Mouse (Mus musculus): ENCODE data around the gene Vgf. TPM values are rescaled to one million over a fixed set of nuclear protein-coding genes. Genes with fewer than 3 reads are reported as not detected.

The Vgf gene
- polyA plus RNA-seq, 1 experiment from 2014 or later, result 0.40 TPM

DNA sequence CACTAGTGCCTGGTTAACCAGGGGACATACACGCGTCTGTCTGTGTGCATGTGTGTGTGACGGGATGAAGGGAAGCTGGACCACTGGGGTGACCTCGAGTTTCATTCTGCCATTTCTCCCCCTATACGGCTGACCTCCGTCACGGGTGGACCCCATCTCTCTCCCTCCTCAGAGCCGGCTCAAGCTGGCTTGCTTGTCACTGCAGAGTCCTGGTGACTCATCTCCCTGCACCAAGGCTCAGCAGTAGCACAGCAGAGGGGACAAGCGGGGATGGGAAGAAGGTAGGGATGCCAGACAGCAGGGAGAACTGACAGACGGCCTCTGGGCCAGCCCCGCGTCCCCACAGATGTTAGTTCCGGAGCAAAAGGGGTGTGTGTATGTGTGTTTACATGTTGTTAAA is 10.0 kb downstream of the Vgf start:
- no peak overlapping the region for H3K4me3 ChIP-seq (ENCODE audit: low read depth, low read length)
- no peak overlapping the region for H3K27ac ChIP-seq (ENCODE audit: low read depth, low read length)
- no peak overlapping the region for H3K4me2 ChIP-seq
- H3K9ac ChIP-seq (ENCODE audit: low read length), result no peak overlapping the region
- no peak for DNase-seq (ENCODE audit: low spot score, missing footprints)
- H3K27me3 ChIP-seq (ENCODE audit: control insufficient read depth, insufficient read depth, low read length), result peaks cover 14% of the 10 kb centered on the region
- H3K36me3 ChIP-seq (ENCODE audit: control insufficient read depth, insufficient read depth, low read length), result peaks cover 11% of the 10 kb centered on the region
- WGBS, result 87% methylated on average over 13 of the region's 13 CpGs
- H3K9me3 ChIP-seq (ENCODE audit: control insufficient read depth, low read length), result no peaks in the 10 kb centered on the region
- peaks cover 13% of the 10 kb centered on the region for H3K4me1 ChIP-seq (ENCODE audit: control insufficient read depth, insufficient read depth, low read length)
- ATAC-seq (ENCODE audit: low FRiP score), result no peak

DNA sequence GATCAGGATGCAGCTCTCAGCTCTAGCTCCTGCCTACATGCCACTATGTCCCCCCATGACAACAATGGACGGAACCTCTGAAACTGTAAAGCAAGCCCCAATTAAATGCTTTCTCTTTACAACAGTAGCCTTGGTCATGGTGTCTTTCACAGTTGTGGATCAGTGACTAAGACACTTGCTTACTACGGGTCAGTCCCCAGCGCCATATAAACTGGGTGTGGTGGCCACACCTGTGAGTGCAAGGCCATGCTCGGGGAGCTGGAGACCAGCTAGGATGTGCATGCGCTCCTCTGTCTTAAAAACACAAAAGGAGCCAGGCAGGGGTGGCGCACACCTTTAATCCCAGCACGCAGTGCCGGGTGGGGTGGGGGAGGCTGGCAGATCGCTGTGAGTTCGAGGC is 13.3 kb downstream of the Vgf start:
- Histone ChIP-seq H3K36me3 (ENCODE audit: control insufficient read depth, insufficient read depth, low read length) (peaks cover 11% of the 10 kb centered on the region), H3K4me1 (ENCODE audit: control insufficient read depth, insufficient read depth, low read length) (no peaks in the 10 kb centered on the region), H3K9ac (ENCODE audit: low read length) (no peak overlapping the region), H3K9me3 (ENCODE audit: control insufficient read depth, low read length) (no peaks in the 10 kb centered on the region), H3K4me2 (no peak overlapping the region), H3K27ac (ENCODE audit: low read depth, low read length) (no peak overlapping the region), H3K27me3 (ENCODE audit: control insufficient read depth, insufficient read depth, low read length) (no peaks in the 10 kb centered on the region), H3K4me3 (ENCODE audit: low read depth, low read length) (no peak overlapping the region)
- 90% methylated on average over 10 of the region's 10 CpGs for WGBS
- no peak for ATAC-seq (ENCODE audit: low FRiP score)
- DNase-seq (ENCODE audit: low spot score, missing footprints), result no peak

DNA sequence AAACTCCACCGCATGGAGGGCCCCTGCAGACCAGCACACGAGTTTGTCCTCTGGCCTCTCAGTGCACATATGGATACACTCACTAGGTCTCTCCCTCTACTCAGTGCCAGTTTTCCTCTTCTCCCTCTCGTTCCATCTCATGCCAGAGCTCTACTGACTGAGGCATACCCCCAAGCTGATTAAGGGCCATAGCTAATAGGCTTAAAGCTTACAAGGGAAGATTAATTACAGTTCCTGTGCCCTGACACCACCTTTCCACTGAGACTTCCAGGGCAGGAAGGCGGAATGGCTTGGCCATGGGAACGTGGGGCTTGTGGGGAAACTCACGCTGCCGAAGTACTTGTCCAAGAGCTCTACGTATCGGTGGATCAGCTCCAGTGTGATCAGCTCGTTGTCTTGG is 15.2 kb downstream of the Vgf start:
- ATAC-seq (ENCODE audit: low FRiP score) (no peak), DNase-seq (ENCODE audit: low spot score, missing footprints) (no peak)
- H3K4me1 ChIP-seq (ENCODE audit: control insufficient read depth, insufficient read depth, low read length), result peaks cover 6% of the 10 kb centered on the region
- H3K9me3 ChIP-seq (ENCODE audit: control insufficient read depth, low read length), result no peaks in the 10 kb centered on the region
- no peak overlapping the region for H3K4me3 ChIP-seq (ENCODE audit: low read depth, low read length)
- H3K36me3 ChIP-seq (ENCODE audit: control insufficient read depth, insufficient read depth, low read length), result peaks cover 11% of the 10 kb centered on the region
- no peak overlapping the region for H3K4me2 ChIP-seq
- no peaks in the 10 kb centered on the region for H3K27me3 ChIP-seq (ENCODE audit: control insufficient read depth, insufficient read depth, low read length)
- no peak overlapping the region for H3K9ac ChIP-seq (ENCODE audit: low read length)
- 83% methylated on average over 10 of the region's 10 CpGs for WGBS
- no peak overlapping the region for H3K27ac ChIP-seq (ENCODE audit: low read depth, low read length)

DNA sequence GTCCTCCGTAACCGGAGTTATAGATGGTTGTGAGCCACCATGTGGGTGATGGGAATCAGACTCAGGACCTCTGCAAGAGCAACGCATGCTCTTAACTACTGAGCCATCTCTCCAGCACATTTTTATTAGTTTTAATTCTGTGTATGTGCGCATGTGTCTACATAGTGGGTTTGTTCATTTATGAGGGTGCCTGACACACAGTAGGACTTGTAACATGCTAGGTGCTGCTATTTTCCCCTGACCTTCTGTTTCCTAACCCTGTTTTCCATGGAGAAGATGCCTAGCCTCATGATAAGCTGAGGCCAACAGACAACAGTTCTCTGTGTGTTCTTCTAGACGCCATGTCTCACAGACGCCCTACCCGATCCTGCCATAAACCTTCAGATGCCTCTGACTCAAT is 17.8 kb downstream of the Vgf start:
- H3K36me3 ChIP-seq (ENCODE audit: control insufficient read depth, insufficient read depth, low read length), result peaks cover 5% of the 10 kb centered on the region; the same call in 1 of the 2 replicates
- H3K9ac ChIP-seq (ENCODE audit: low read length), result no peak overlapping the region
- H3K4me2 ChIP-seq, result no peak overlapping the region
- H3K9me3 ChIP-seq (ENCODE audit: control insufficient read depth, low read length), result no peaks in the 10 kb centered on the region
- DNase-seq (ENCODE audit: low spot score, missing footprints), result no peak
- H3K4me3 ChIP-seq (ENCODE audit: low read depth, low read length), result no peak overlapping the region
- H3K4me1 ChIP-seq (ENCODE audit: control insufficient read depth, insufficient read depth, low read length), result peaks cover 7% of the 10 kb centered on the region
- no peak for ATAC-seq (ENCODE audit: low FRiP score)
- H3K27ac ChIP-seq (ENCODE audit: low read depth, low read length), result no peak overlapping the region
- WGBS, result 94% methylated on average over 7 of the region's 7 CpGs
- no peaks in the 10 kb centered on the region for H3K27me3 ChIP-seq (ENCODE audit: control insufficient read depth, insufficient read depth, low read length)

DNA sequence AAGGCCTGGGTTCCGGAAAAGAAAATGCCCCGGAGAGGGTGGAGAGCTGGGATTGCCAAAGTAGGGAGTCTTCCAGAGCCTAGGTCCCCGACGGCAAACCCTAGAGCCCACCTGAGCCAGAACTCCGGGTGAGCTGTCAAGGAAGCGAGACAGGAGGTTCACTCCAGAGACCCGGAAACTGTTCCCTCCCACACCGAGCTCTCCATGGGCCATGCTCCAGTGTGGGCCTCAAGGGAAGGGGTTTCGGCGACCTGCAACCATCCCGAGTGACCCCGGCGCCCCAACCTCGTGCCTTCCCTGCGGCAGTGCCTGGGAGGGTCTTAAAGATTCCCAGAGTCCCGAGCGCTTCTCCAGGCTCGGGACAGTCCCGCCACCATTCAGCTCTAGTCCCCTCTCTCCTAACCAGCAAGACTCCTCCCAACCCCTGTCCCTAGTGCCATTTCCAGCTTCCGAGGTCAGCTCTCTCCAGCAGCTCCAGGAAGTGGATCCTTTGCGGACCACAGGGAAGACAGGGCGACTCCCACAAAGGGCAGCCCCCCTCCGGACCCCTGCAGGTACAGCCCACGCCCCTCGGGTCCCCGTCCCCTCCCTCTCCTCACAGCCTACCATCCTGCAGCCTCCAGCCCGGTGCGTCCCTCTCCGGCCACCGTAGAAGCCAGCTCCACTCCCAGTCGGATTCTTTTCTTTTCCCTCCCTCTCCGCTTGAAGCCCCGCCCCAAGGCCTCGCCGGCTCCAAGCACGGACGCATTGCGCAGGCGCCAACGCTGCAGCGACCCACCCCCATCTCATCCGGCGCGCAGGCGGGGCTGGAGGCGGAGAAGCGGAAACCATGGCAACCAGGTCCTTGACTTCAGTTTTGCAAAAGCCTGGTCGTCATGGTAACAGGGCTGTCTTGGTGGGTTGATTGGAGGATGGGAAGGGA is 19.5 kb downstream of the Vgf start, which contains the start of gene Ap1s1:
TSS of gene Ap1s1 (minus strand) at position 734 of the 922 bp plus-strand sequence.
- peak within 1 kb of the TSS; percentile 82 for H3K4me2 ChIP-seq
- peak within 1 kb of the TSS; percentile 50 for H3K4me3 ChIP-seq (ENCODE audit: low read depth, low read length)
- no peaks in the 10 kb centered on the region for H3K27me3 ChIP-seq (ENCODE audit: control insufficient read depth, insufficient read depth, low read length)
- 1% methylated on average over 47 of the region's 48 CpGs for WGBS
- no peaks in the 10 kb centered on the region for H3K9me3 ChIP-seq (ENCODE audit: control insufficient read depth, low read length)
- peaks cover 7% of the 10 kb centered on the region for H3K4me1 ChIP-seq (ENCODE audit: control insufficient read depth, insufficient read depth, low read length)
- DNase-seq (ENCODE audit: low spot score, missing footprints), result peak; percentile 100
- H3K36me3 ChIP-seq (ENCODE audit: control insufficient read depth, insufficient read depth, low read length), result 0 out of 2 replicates have a peak, but pooled peaks cover 2% of the 10 kb centered on the region
- ATAC-seq (ENCODE audit: low FRiP score), result peak; percentile 94
- H3K27ac ChIP-seq (ENCODE audit: low read depth, low read length), result peak within 1 kb of the TSS; percentile 60; the same call in 1 of the 2 replicates
- H3K9ac ChIP-seq (ENCODE audit: low read length), result peak within 1 kb of the TSS; percentile 73

DNA sequence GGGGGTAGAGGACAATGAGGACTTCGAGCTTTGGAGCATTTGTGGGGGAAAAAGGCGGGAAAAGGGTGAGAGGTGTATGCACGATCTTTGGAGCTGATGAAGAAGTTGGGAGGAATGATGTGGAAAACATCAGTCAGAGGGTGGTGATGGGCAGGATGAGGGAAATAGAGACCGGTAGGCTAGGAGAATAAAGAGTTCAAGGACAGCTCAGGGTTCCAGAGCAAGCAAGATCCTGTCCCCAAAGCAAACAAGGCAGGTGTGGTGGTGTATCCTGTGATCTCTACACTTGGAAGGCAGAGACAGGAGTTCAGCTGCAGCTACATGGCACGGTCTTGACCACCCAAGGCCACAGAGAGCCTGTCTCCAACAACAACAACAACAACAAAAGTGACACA is 20.1 kb downstream of the Vgf start:
- H3K9ac ChIP-seq (ENCODE audit: low read length), result peak overlapping the region; percentile 9; the same call in 1 of the 2 replicates
- no peaks in the 10 kb centered on the region for H3K9me3 ChIP-seq (ENCODE audit: control insufficient read depth, low read length)
- 20% methylated on average over 5 of the region's 5 CpGs for WGBS
- DNase-seq (ENCODE audit: low spot score, missing footprints) (no peak), ATAC-seq (ENCODE audit: low FRiP score) (peak; percentile 26; the same call in 1 of the 2 replicates)
- no peaks in the 10 kb centered on the region for H3K27me3 ChIP-seq (ENCODE audit: control insufficient read depth, insufficient read depth, low read length)
- H3K4me2 ChIP-seq, result peak overlapping the region; percentile 12; the same call in 1 of the 2 replicates
- no peak overlapping the region for H3K27ac ChIP-seq (ENCODE audit: low read depth, low read length)
- H3K36me3 ChIP-seq (ENCODE audit: control insufficient read depth, insufficient read depth, low read length), result no peaks in the 10 kb centered on the region
- peaks cover 7% of the 10 kb centered on the region for H3K4me1 ChIP-seq (ENCODE audit: control insufficient read depth, insufficient read depth, low read length)
- no peak overlapping the region; the same call in 1 of the 2 replicates for H3K4me3 ChIP-seq (ENCODE audit: low read depth, low read length)

DNA sequence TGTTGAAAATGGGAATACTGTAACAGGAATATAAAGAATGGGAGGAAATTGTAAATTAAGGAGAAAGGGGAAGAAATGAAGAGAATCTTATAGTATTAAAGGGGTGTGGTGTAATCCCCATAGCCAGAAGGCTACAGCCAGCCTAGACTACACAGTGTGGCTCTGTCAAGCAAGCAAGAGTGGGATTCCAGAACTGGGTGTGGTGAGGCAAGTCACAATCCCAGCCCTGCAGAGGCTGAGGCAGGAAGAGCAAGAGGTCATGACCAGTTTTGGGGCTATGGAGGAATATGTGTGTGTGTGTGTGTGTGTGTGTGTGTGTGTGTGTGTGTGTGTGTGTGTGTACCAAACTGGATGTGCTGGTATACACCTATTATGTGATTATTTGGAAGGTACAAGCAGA is 20.8 kb downstream of the Vgf start:
- H3K4me3 ChIP-seq (ENCODE audit: low read depth, low read length), result no peak overlapping the region
- no peaks in the 10 kb centered on the region for H3K27me3 ChIP-seq (ENCODE audit: control insufficient read depth, insufficient read depth, low read length)
- DNase-seq (ENCODE audit: low spot score, missing footprints), result no peak
- H3K4me2 ChIP-seq, result no peak overlapping the region
- ATAC-seq (ENCODE audit: low FRiP score), result no peak
- no peaks in the 10 kb centered on the region for H3K9me3 ChIP-seq (ENCODE audit: control insufficient read depth, low read length)
- H3K27ac ChIP-seq (ENCODE audit: low read depth, low read length), result no peak overlapping the region
- H3K4me1 ChIP-seq (ENCODE audit: control insufficient read depth, insufficient read depth, low read length), result peaks cover 7% of the 10 kb centered on the region
- no peak overlapping the region for H3K9ac ChIP-seq (ENCODE audit: low read length)
- H3K36me3 ChIP-seq (ENCODE audit: control insufficient read depth, insufficient read depth, low read length), result no peaks in the 10 kb centered on the region

DNA sequence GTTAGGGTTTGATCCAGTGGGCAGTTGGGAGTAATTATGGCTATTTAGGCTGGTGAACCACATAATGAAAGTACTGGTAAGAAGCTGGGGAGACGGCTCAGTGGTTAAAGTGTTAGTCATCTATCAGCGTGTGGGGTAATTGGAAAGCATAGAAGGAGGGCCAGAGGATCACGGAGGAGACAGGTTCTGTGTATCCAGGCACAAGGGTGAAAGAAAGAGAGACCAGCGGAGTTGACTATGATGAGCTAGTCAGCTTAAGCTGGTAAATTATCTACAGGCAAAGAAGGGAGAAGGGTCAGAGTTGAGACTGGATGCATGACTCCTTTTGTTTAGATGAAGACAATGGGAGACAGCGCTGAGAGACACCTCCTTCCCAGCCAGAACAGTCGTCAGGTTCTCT is 24.9 kb downstream of the Vgf start:
- Histone ChIP-seq H3K4me3 (ENCODE audit: low read depth, low read length) (no peak overlapping the region), H3K27ac (ENCODE audit: low read depth, low read length) (no peak overlapping the region), H3K27me3 (ENCODE audit: control insufficient read depth, insufficient read depth, low read length) (no peaks in the 10 kb centered on the region), H3K4me1 (ENCODE audit: control insufficient read depth, insufficient read depth, low read length) (peaks cover 3% of the 10 kb centered on the region; the same call in 1 of the 2 replicates), H3K9me3 (ENCODE audit: control insufficient read depth, low read length) (no peaks in the 10 kb centered on the region), H3K36me3 (ENCODE audit: control insufficient read depth, insufficient read depth, low read length) (no peaks in the 10 kb centered on the region), H3K4me2 (no peak overlapping the region), H3K9ac (ENCODE audit: low read length) (no peak overlapping the region)
- ATAC-seq (ENCODE audit: low FRiP score), result no peak
- DNase-seq (ENCODE audit: low spot score, missing footprints), result no peak
- WGBS, result 64% methylated on average over 6 of the region's 6 CpGs

DNA sequence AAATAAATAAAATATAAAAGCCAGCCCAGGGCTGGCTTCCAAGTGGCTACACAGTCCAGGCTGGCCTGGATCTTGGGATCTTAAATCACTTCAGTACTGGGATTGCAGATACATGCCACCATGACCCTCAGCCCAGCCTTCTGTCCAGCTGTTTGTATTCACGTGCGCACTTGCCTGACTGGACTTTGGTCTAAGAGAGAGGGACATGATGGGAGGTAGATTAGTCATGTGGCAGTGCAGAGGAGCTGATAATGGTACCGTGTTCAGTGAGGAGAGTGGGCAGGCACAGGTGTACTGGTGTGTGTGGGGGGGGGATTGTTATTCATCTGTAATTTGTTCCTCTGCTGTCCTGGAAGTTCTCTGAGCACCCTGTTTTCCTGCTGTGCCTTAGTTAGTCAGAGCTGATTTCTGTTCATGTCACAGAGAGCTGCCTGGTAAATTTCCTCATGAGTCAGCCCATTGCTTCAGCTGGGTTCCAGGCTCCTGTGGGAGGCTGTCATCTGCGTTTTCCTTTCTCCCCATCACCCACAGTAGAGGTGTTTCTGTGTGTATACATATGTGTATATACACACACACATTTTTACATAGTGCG is 25.8 kb downstream of the Vgf start:
- ATAC-seq (ENCODE audit: low FRiP score) (no peak), DNase-seq (ENCODE audit: low spot score, missing footprints) (no peak)
- no peak overlapping the region for H3K9ac ChIP-seq (ENCODE audit: low read length)
- H3K4me2 ChIP-seq, result no peak overlapping the region
- no peak overlapping the region for H3K4me3 ChIP-seq (ENCODE audit: low read depth, low read length)
- no peak overlapping the region for H3K27ac ChIP-seq (ENCODE audit: low read depth, low read length)
- no peaks in the 10 kb centered on the region for H3K9me3 ChIP-seq (ENCODE audit: control insufficient read depth, low read length)
- WGBS, result 94% methylated on average over 5 of the region's 5 CpGs
- no peaks in the 10 kb centered on the region for H3K27me3 ChIP-seq (ENCODE audit: control insufficient read depth, insufficient read depth, low read length)
- no peaks in the 10 kb centered on the region for H3K4me1 ChIP-seq (ENCODE audit: control insufficient read depth, insufficient read depth, low read length)
- H3K36me3 ChIP-seq (ENCODE audit: control insufficient read depth, insufficient read depth, low read length), result no peaks in the 10 kb centered on the region
